Mouse (Mus musculus) MEL (cell line): ENCODE data around the gene Ttbk2. TPM values are rescaled to one million over a fixed set of nuclear protein-coding genes. Genes with fewer than 3 reads are reported as not detected.

ENCODE experiments used
- DNase-seq: peaks from one replicate; pipeline ENCODE4 v3.0.0; 2011; ENCODE audit warnings: low read depth, low spot score
- H3K27ac ChIP-seq: 2 replicates; pipeline ENCODE4 v1.5.1; 2012; ENCODE audit warnings: low read depth, mild to moderate bottlenecking, control low read depth, low read length, moderate library complexity; ENCODE audit not compliant: control insufficient read depth
- H3K27me3 ChIP-seq, 2 experiments: fragments of 150-350 bp in 1 of 2; sonication (generic) in 1 of 2; 2 replicates each; pipeline ENCODE4 v1.6.1; 2012; ENCODE audit warnings: low read length in 2 of 2, mild to moderate bottlenecking in 2 of 2, improper control_type of control experiment in 1 of 2, moderate library complexity in 1 of 2; ENCODE audit not compliant: insufficient read depth in 2 of 2, control insufficient read depth in 1 of 2
- H3K36me3 ChIP-seq, 2 experiments: 2 replicates each; pipeline ENCODE4 v1.6.1; 2012 to 2014; ENCODE audit warnings: low read length in 2 of 2, improper control_type of control experiment in 1 of 2, inconsistent platforms in 1 of 2, mild to moderate bottlenecking in 1 of 2; ENCODE audit not compliant: insufficient read depth in 2 of 2, control insufficient read depth in 1 of 2
- H3K4me1 ChIP-seq, 2 experiments: fragments of 150-350 bp in 1 of 2; sonication (generic) in 1 of 2; 2 replicates each; pipeline ENCODE4 v1.6.1; 2012; ENCODE audit warnings: low read length in 2 of 2, improper control_type of control experiment in 1 of 2, mild to moderate bottlenecking in 1 of 2; ENCODE audit not compliant: insufficient read depth in 2 of 2, control insufficient read depth in 1 of 2
- H3K4me3 ChIP-seq, 2 experiments: fragments of 150-350 bp in 1 of 2; sonication (generic) in 1 of 2; 2 replicates each; pipeline ENCODE4 v1.5.1; 2012; ENCODE audit warnings: low read depth in 2 of 2, low read length in 2 of 2, mild to moderate bottlenecking in 2 of 2, moderate library complexity in 2 of 2, control low read depth in 1 of 2, improper control_type of control experiment in 1 of 2; ENCODE audit not compliant: control insufficient read depth in 1 of 2, insufficient read depth in 1 of 2
- H3K79me2 ChIP-seq: 2 replicates; pipeline ENCODE4 v1.6.1; 2012; ENCODE audit warnings: mild to moderate bottlenecking, low read length, moderate library complexity; ENCODE audit not compliant: control insufficient read depth, poor library complexity, insufficient read depth
- H3K9ac ChIP-seq: 2 replicates; pipeline ENCODE4 v1.6.1; 2012; ENCODE audit warnings: low read depth, mild to moderate bottlenecking, control low read depth, low read length, moderate library complexity; ENCODE audit not compliant: control insufficient read depth, poor library complexity, severe bottlenecking
- H3K9me3 ChIP-seq: fragments of 150-350 bp; sonication (generic); replicated peaks from 2 replicates; pipeline ENCODE4 v1.6.1; 2012; ENCODE audit warnings: mild to moderate bottlenecking, low read length, improper control_type of control experiment, moderate library complexity; ENCODE audit not compliant: insufficient read depth
- BHLHE40 ChIP-seq: IDR thresholded peaks from 2 replicates; pipeline ENCODE4 v1.6.1; 2012; ENCODE audit warnings: low read depth, mild to moderate bottlenecking, inconsistent platforms, low read length, improper control_type of control experiment, borderline replicate concordance
- CTCF ChIP-seq, 3 experiments: IDR thresholded peaks in 2 of 3; conservative IDR thresholded peaks in 1 of 3; 2 replicates each; pipeline ENCODE4 v1.5.1; 2011 to 2012; ENCODE audit warnings: low read length in 3 of 3, low read depth in 2 of 3, mild to moderate bottlenecking in 2 of 3, improper control_type of control experiment in 1 of 3, inconsistent platforms in 1 of 3, mixed read lengths in 1 of 3, moderate library complexity in 1 of 3; ENCODE audit not compliant: control insufficient read depth in 1 of 3, insufficient read depth in 1 of 3, poor library complexity in 1 of 3, severe bottlenecking in 1 of 3
- ELF1 ChIP-seq: IDR thresholded peaks from 2 replicates; pipeline ENCODE4 v1.6.1; 2014; ENCODE audit warnings: low read depth, mild to moderate bottlenecking, inconsistent platforms, low read length, improper control_type of control experiment, moderate library complexity
- EP300 ChIP-seq, 2 experiments: IDR thresholded peaks; 2 replicates each; pipeline ENCODE4 v1.6.1; 2011; ENCODE audit warnings: improper control_type of control experiment in 2 of 2, low read length in 2 of 2, low read depth in 1 of 2, mild to moderate bottlenecking in 1 of 2
- ETS1 ChIP-seq: IDR thresholded peaks from 2 replicates; pipeline ENCODE4 v1.6.1; 2012; ENCODE audit warnings: low read depth, mild to moderate bottlenecking, inconsistent platforms, low read length, improper control_type of control experiment, moderate library complexity
- GABPA ChIP-seq: IDR thresholded peaks from 2 replicates; pipeline ENCODE4 v1.6.1; 2012; ENCODE audit warnings: low read depth, mild to moderate bottlenecking, inconsistent platforms, low read length, improper control_type of control experiment, moderate library complexity
- GATA1 ChIP-seq: IDR thresholded peaks from 2 replicates; pipeline ENCODE4 v1.6.1; 2011; ENCODE audit warnings: low read depth, low read length, improper control_type of control experiment
- HCFC1 ChIP-seq: IDR thresholded peaks from 2 replicates; pipeline ENCODE4 v1.6.1; 2012; ENCODE audit warnings: low read depth, mild to moderate bottlenecking, inconsistent platforms, low read length, improper control_type of control experiment, moderate library complexity
- JUND ChIP-seq: IDR thresholded peaks from 2 replicates; pipeline ENCODE4 v1.6.1; 2011; ENCODE audit warnings: low read depth, mild to moderate bottlenecking, improper control_type of control experiment, low read length
- KAT2A ChIP-seq: conservative IDR thresholded peaks from 2 replicates; pipeline ENCODE4 v1.6.1; 2012; ENCODE audit warnings: low read depth, low read length, improper control_type of control experiment, inconsistent platforms
- MAX ChIP-seq: IDR thresholded peaks from 2 replicates; pipeline ENCODE4 v1.6.1; 2011; ENCODE audit warnings: low read length, improper control_type of control experiment
- MXI1 ChIP-seq: IDR thresholded peaks from 2 replicates; pipeline ENCODE4 v1.6.1; 2011; ENCODE audit warnings: mild to moderate bottlenecking, low read depth, low read length, improper control_type of control experiment
- MYB ChIP-seq: IDR thresholded peaks from 2 replicates; pipeline ENCODE4 v1.6.1; 2011; ENCODE audit warnings: mild to moderate bottlenecking, low read depth, low read length, improper control_type of control experiment
- MYC ChIP-seq: IDR thresholded peaks from 2 replicates; pipeline ENCODE4 v1.6.1; 2011; ENCODE audit warnings: low read depth, mild to moderate bottlenecking, low read length, improper control_type of control experiment, moderate library complexity
- POLR2A ChIP-seq, 2 experiments: IDR thresholded peaks; 2 replicates each; pipeline ENCODE4 v1.6.1; 2011 to 2012; ENCODE audit warnings: low read length in 2 of 2, mild to moderate bottlenecking in 2 of 2, control low read depth in 1 of 2, improper control_type of control experiment in 1 of 2, low read depth in 1 of 2, moderate library complexity in 1 of 2; ENCODE audit not compliant: control insufficient read depth in 1 of 2, insufficient read depth in 1 of 2, poor library complexity in 1 of 2
- POLR2AphosphoS2 ChIP-seq: IDR thresholded peaks from 2 replicates; pipeline ENCODE4 v1.6.1; 2011; ENCODE audit warnings: low read length, improper control_type of control experiment
- POLR2AphosphoS5 ChIP-seq: IDR thresholded peaks from 2 replicates; pipeline ENCODE4 v1.6.1; 2012; ENCODE audit warnings: low read depth, borderline replicate concordance, mild to moderate bottlenecking, inconsistent platforms, low read length, moderate library complexity, mixed read lengths
- SIN3A ChIP-seq: IDR thresholded peaks from 2 replicates; pipeline ENCODE4 v1.6.1; 2012; ENCODE audit warnings: low read length, improper control_type of control experiment, inconsistent platforms
- SMC3 ChIP-seq: IDR thresholded peaks from 2 replicates; pipeline ENCODE4 v1.6.1; 2011; ENCODE audit warnings: low read depth, low read length, improper control_type of control experiment
- TAL1 ChIP-seq: IDR thresholded peaks from 2 replicates; pipeline ENCODE4 v1.6.1; 2012; ENCODE audit warnings: mild to moderate bottlenecking, inconsistent platforms, low read length, moderate library complexity, mixed read lengths
- TBP ChIP-seq: IDR thresholded peaks from 2 replicates; pipeline ENCODE4 v1.8.0; 2011; ENCODE audit warnings: low read depth, low read length, improper control_type of control experiment
- TCF12 ChIP-seq: IDR thresholded peaks from 2 replicates; pipeline ENCODE4 v1.6.1; 2014; ENCODE audit warnings: low read depth, mild to moderate bottlenecking, inconsistent platforms, low read length, improper control_type of control experiment, moderate library complexity
- UBTF ChIP-seq: IDR thresholded peaks from 2 replicates; pipeline ENCODE4 v1.6.1; 2012; ENCODE audit warnings: low read depth, mild to moderate bottlenecking, inconsistent platforms, low read length, improper control_type of control experiment, moderate library complexity, borderline replicate concordance; ENCODE audit not compliant: insufficient read depth
- USF1 ChIP-seq: IDR thresholded peaks from 2 replicates; pipeline ENCODE4 v1.6.1; 2014; ENCODE audit warnings: low read depth, mild to moderate bottlenecking, inconsistent platforms, low read length, improper control_type of control experiment, moderate library complexity
- USF2 ChIP-seq, 2 experiments: IDR thresholded peaks; 2 replicates each; pipeline ENCODE4 v1.6.1; 2011 to 2012; ENCODE audit warnings: improper control_type of control experiment in 2 of 2, low read length in 2 of 2, borderline replicate concordance in 1 of 2, inconsistent platforms in 1 of 2, low read depth in 1 of 2, mild to moderate bottlenecking in 1 of 2; ENCODE audit not compliant: insufficient read depth in 1 of 2
- ZNF384 ChIP-seq: IDR thresholded peaks from 2 replicates; pipeline ENCODE4 v1.6.1; 2012; ENCODE audit warnings: low read depth, mild to moderate bottlenecking, inconsistent platforms, low read length, improper control_type of control experiment
- polyA plus RNA-seq, 2 experiments: library from polyadenylated mRNA; stranded (reverse) in 1 of 2; unstranded in 1 of 2; fragments of >175 nt in 1 of 2; fragments of >200 nt in 1 of 2; gene quantifications; 2 replicates each; pipeline versions ENCODE4 v1.2.1 to v1.2.4; 2012; ENCODE audit warnings: low replicate concordance in 2 of 2, low read depth in 1 of 2; ENCODE audit not compliant: insufficient read length in 2 of 2, insufficient read depth in 1 of 2, missing spikeins in 1 of 2
- total RNA-seq: library from RNA; depleted of rRNA; stranded (reverse); fragments of 300-350 nt; gene quantifications from 2 replicates; pipeline ENCODE4 v1.2.3, GENCODE M21; 2012

The Ttbk2 gene
- total and polyA plus RNA-seq, 3 experiments, result 2.1 to 3.0 TPM; not detected in 1

- H3K36me3 ChIP-seq, result peaks cover 0 to 19% of the 10 kb centered on the region in 2 experiments; a peak in 2 of 4 replicates
- peak overlapping the region in 1 of 2 experiments; percentile 16; a peak in 2 of 4 replicates for H3K4me3 ChIP-seq
- peaks cover 4 to 15% of the 10 kb centered on the region in 2 experiments for H3K4me1 ChIP-seq
- H3K9ac ChIP-seq, result no peak overlapping the region; the same call in 1 of the 2 replicates
- H3K27ac ChIP-seq, result 0 out of 2 replicates have a peak overlapping the region, but pooled peaks have one; percentile 15
- H3K9me3 ChIP-seq, result no peaks in the 10 kb centered on the region
- peaks cover 1% of the 10 kb centered on the region; the same call in 1 of the 2 replicates for H3K79me2 ChIP-seq
- no peak for TF ChIP-seq USF1
- TF ChIP-seq USF2 (IDR thresholded peaks at IDR 0.05; ENCODE audit: borderline replicate concordance in 1 of 2, insufficient read depth in 1 of 2, low read depth in 1 of 2, low read length in 2 of 2), result no peak
- TF ChIP-seq GATA1, result peak; percentile 53; the same call in 1 of the 2 replicates
- TF ChIP-seq CTCF (IDR thresholded peaks at IDR 0.05 in 2 of 3, conservative IDR thresholded peaks at IDR 0.05 in 1 of 3; ENCODE audit: control insufficient read depth in 1 of 3, insufficient read depth in 1 of 3, low read depth in 2 of 3, low read length in 3 of 3, poor library complexity in 1 of 3, severe bottlenecking in 1 of 3), result no peak; a peak in 1 of 6 replicates
- TF ChIP-seq POLR2A (IDR thresholded peaks at IDR 0.05; ENCODE audit: control insufficient read depth in 1 of 2, insufficient read depth in 1 of 2, low read depth in 1 of 2, low read length in 2 of 2, poor library complexity in 1 of 2), result no peak
- peak; percentile 33 for TF ChIP-seq TAL1
- TF ChIP-seq TCF12, result no peak
- no peak for TF ChIP-seq POLR2AphosphoS2
- peak; percentile 67 for TF ChIP-seq SIN3A
- TF ChIP-seq ZNF384, result no peak
- TF ChIP-seq EP300 (IDR thresholded peaks at IDR 0.05; ENCODE audit: low read depth in 1 of 2, low read length in 2 of 2), result peak; percentile 29 to 56; a peak in 2 of 4 replicates
- TF ChIP-seq KAT2A, result no peak
- no peak for TF ChIP-seq MYB
- peak; percentile 42; the same call in 1 of the 2 replicates for TF ChIP-seq MXI1
- no peak for TF ChIP-seq ELF1
- no peak for TF ChIP-seq POLR2AphosphoS5
- TF ChIP-seq GABPA, result no peak
- peak; percentile 90 for TF ChIP-seq ETS1
- no peak for TF ChIP-seq TBP
- no peak for TF ChIP-seq BHLHE40
- TF ChIP-seq MYC, result no peak
- TF ChIP-seq JUND, result no peak
- 0 out of 2 replicates have a peak, but pooled peaks have one; percentile 22 for TF ChIP-seq HCFC1
- peak; percentile 44; the same call in 1 of the 2 replicates for TF ChIP-seq MAX
- TF ChIP-seq SMC3, result no peak; the same call in 1 of the 2 replicates
- TF ChIP-seq UBTF, result no peak
- peak; percentile 78 for DNase-seq
- no peaks in the 10 kb centered on the region for H3K27me3 ChIP-seq
Measured at GRCm38 (mm10) chr2:120843990-120844389, 6.4 kb downstream of the Ttbk2 start.
